Mouse (Mus musculus) forebrain, embryonic 16.5 days (tissue): ENCODE measurements at regions not wholly inside any gene's neighbourhood (a gene's known extent, or its start where the extent isn't known, plus 50 kb on each side); places are given as distances from the start of the nearest gene placed in this dataset.

Source experiments
- ATAC-seq: fragments of 200-750 bp; cut with Nextera tagmentation; 2 replicates; pipeline ENCODE4 v1.8.0; 2017; ENCODE audit warnings: mild to moderate bottlenecking, moderate library complexity
- H3K27ac ChIP-seq: fragments of 300-500 bp; sonication (generic); 2 replicates; pipeline ENCODE4 v1.5.1; 2014; ENCODE audit warnings: low read length, control low read depth
- H3K27me3 ChIP-seq: fragments of 300-500 bp; sonication (generic); replicated peaks from 2 replicates; pipeline ENCODE4 v1.6.1; 2014; ENCODE audit warnings: low read length; ENCODE audit not compliant: control insufficient read depth, insufficient read depth
- H3K36me3 ChIP-seq: fragments of 300-500 bp; sonication (generic); 2 replicates; pipeline ENCODE4 v1.6.1; 2014; ENCODE audit not compliant: control insufficient read depth, insufficient read depth
- H3K4me1 ChIP-seq: fragments of 300-500 bp; sonication (generic); replicated peaks from 2 replicates; pipeline ENCODE4 v1.6.1; 2014; ENCODE audit warnings: low read length; ENCODE audit not compliant: control insufficient read depth, insufficient read depth
- H3K4me2 ChIP-seq: fragments of 300-500 bp; sonication (generic); 2 replicates; pipeline ENCODE4 v1.6.1; 2014; ENCODE audit warnings: mild to moderate bottlenecking, low read length, control low read depth
- H3K4me3 ChIP-seq: fragments of 300-500 bp; sonication (generic); replicated peaks from 2 replicates; pipeline ENCODE4 v1.5.1; 2014; ENCODE audit warnings: mild to moderate bottlenecking, low read length, control low read depth
- H3K9ac ChIP-seq: fragments of 300-500 bp; sonication (generic); replicated peaks from 2 replicates; pipeline ENCODE4 v1.6.1; 2014; ENCODE audit warnings: low read depth, low read length, control low read depth
- H3K9me3 ChIP-seq: fragments of 300-500 bp; sonication (generic); 2 replicates; pipeline ENCODE4 v1.6.1; 2016; ENCODE audit warnings: low read length; ENCODE audit not compliant: control insufficient read depth
- WGBS: fragments of 180-500 bp; shearing (Covaris S2); extraction: QIAGEN DNeasy Blood & Tissue Kit; methylation state at CpG from one replicate; pipeline ENCODE4 v1.1.7; 2014; 5-methylcytosine and 5-hydroxymethylcytosine counted together

- ATAC-seq, result no peak
- Histone ChIP-seq H3K27ac (no peak overlapping the region), H3K9me3 (no peaks in the 10 kb centered on the region), H3K27me3 (no peaks in the 10 kb centered on the region), H3K4me2 (no peak overlapping the region), H3K4me1 (no peaks in the 10 kb centered on the region), H3K4me3 (no peak overlapping the region), H3K36me3 (no peaks in the 10 kb centered on the region), H3K9ac (no peak overlapping the region)
Observed at GRCm38 (mm10) chr7:93424717-93425116, 345.1 kb downstream of the Fam181b start.

- no peaks in the 10 kb centered on the region for H3K27me3 ChIP-seq
- no peaks in the 10 kb centered on the region for H3K36me3 ChIP-seq
- no peak overlapping the region for H3K4me3 ChIP-seq
- 0 out of 2 replicates have a peak, but pooled peaks cover 2% of the 10 kb centered on the region for H3K4me1 ChIP-seq
- H3K9ac ChIP-seq, result no peak overlapping the region
- no peaks in the 10 kb centered on the region for H3K9me3 ChIP-seq
- ATAC-seq, result peak; percentile 52; the same call in 1 of the 2 replicates
- H3K27ac ChIP-seq, result no peak overlapping the region
- no peak overlapping the region for H3K4me2 ChIP-seq
Observed at GRCm38 (mm10) chr7:93435034-93435433, 355.4 kb downstream of the Fam181b start.

DNA sequence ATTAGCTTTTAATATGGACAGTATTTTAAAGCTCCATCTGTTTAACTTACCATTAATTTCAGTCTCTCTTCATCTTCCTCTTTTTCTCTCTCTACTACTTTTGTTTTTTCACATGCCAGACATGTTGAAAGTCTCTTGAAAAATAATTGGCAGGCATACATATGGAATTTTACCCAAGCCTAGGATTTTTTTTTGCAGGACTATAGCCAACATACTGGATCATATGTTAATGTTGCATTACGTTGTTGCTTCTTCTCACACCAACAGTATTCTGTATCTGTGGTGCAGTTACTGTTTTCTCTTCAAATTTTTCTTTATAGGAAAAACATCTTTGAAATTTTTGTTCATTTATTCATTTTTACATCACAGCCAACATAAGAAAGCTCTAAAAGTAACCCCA, 374.4 kb downstream of the Fam181b start:
- Histone ChIP-seq H3K4me3 (no peak overlapping the region), H3K27ac (no peak overlapping the region), H3K27me3 (no peaks in the 10 kb centered on the region), H3K9me3 (no peaks in the 10 kb centered on the region), H3K4me2 (no peak overlapping the region), H3K36me3 (no peaks in the 10 kb centered on the region), H3K9ac (no peak overlapping the region), H3K4me1 (no peaks in the 10 kb centered on the region)
- ATAC-seq, result peak; percentile 63
- 58% methylated on average over 1 of the region's 1 CpGs for WGBS

- no peak overlapping the region for H3K4me3 ChIP-seq
- H3K9me3 ChIP-seq, result no peaks in the 10 kb centered on the region
- ATAC-seq, result no peak
- no peaks in the 10 kb centered on the region for H3K4me1 ChIP-seq
- H3K27ac ChIP-seq, result no peak overlapping the region
- H3K36me3 ChIP-seq, result no peaks in the 10 kb centered on the region
- H3K27me3 ChIP-seq, result no peaks in the 10 kb centered on the region
- H3K4me2 ChIP-seq, result no peak overlapping the region
- H3K9ac ChIP-seq, result no peak overlapping the region
Observed at GRCm38 (mm10) chr7:93463377-93463776, 383.7 kb downstream of the Fam181b start.

GRCm38 (mm10) chr7:93473371-93473770, 393.7 kb downstream of the Fam181b start:
- Histone ChIP-seq H3K27me3 (no peaks in the 10 kb centered on the region), H3K4me1 (no peaks in the 10 kb centered on the region), H3K4me2 (no peak overlapping the region), H3K9me3 (no peaks in the 10 kb centered on the region), H3K27ac (no peak overlapping the region), H3K9ac (no peak overlapping the region), H3K4me3 (no peak overlapping the region), H3K36me3 (no peaks in the 10 kb centered on the region)
- 26% methylated on average over 1 of the region's 1 CpGs for WGBS
- ATAC-seq, result no peak

DNA sequence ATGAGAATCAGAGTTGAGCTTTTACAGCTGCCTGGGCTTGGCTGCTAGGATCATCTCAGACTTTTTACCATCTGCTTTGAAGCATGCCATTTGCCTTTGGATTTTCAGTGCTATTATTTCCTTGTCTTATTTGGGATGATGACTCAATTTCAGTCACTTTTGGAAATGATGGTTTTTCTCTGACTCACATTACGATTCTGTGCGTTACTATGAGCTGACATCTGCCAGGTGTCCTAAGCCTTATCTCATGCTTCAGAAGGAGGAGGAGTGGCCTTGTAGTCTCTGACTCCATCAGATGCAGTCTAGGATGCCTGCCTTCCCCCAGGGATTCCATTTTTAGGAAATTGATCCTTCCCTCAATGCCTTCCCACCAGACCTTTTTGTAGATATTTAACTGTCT, 431.0 kb downstream of the Fam181b start:
- Histone ChIP-seq H3K4me1 (no peaks in the 10 kb centered on the region), H3K27ac (no peak overlapping the region), H3K4me3 (no peak overlapping the region), H3K9me3 (no peaks in the 10 kb centered on the region), H3K9ac (no peak overlapping the region), H3K4me2 (no peak overlapping the region), H3K27me3 (no peaks in the 10 kb centered on the region), H3K36me3 (no peaks in the 10 kb centered on the region)
- ATAC-seq, result no peak; the same call in 1 of the 2 replicates
- WGBS, result 73% methylated on average over 2 of the region's 2 CpGs

GRCm38 (mm10) chr7:93511237-93511636, 431.6 kb downstream of the Fam181b start:
- Histone ChIP-seq H3K27me3 (no peaks in the 10 kb centered on the region), H3K36me3 (no peaks in the 10 kb centered on the region), H3K9me3 (no peaks in the 10 kb centered on the region), H3K9ac (no peak overlapping the region), H3K27ac (no peak overlapping the region), H3K4me2 (no peak overlapping the region), H3K4me1 (no peaks in the 10 kb centered on the region), H3K4me3 (no peak overlapping the region)
- no peak for ATAC-seq
- 53% methylated on average over 1 of the region's 1 CpGs for WGBS

- Histone ChIP-seq H3K27me3 (no peaks in the 10 kb centered on the region), H3K36me3 (no peaks in the 10 kb centered on the region), H3K9me3 (no peaks in the 10 kb centered on the region), H3K4me3 (no peak overlapping the region), H3K9ac (no peak overlapping the region), H3K4me2 (no peak overlapping the region), H3K27ac (no peak overlapping the region), H3K4me1 (no peaks in the 10 kb centered on the region)
- WGBS, result 76% methylated on average over 3 of the region's 3 CpGs
- no peak for ATAC-seq
Observed at GRCm38 (mm10) chr7:93559131-93559530, 479.5 kb downstream of the Fam181b start.

DNA sequence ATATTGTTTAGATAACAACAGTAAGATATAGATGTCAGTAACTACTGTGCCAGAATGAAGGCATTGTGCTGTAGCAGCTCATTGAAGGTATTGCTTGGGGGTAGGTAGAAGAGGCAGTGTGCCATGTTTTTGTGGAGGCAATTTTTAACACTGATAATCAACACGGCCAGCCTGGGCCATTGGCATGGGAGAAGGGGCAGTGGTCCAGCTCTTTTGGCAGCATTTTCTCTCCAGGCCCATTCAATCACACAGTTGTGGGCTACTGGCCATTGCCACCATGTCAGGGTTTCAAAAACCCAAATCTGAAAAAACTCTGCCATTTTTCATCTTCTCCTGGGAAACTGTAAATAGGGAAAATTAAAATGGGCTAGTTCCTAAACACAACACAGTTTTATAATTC, 497.9 kb downstream of the Fam181b start:
- Histone ChIP-seq H3K4me2 (no peak overlapping the region), H3K36me3 (no peaks in the 10 kb centered on the region), H3K27me3 (no peaks in the 10 kb centered on the region), H3K4me3 (no peak overlapping the region), H3K9me3 (no peaks in the 10 kb centered on the region), H3K27ac (no peak overlapping the region), H3K4me1 (no peaks in the 10 kb centered on the region), H3K9ac (no peak overlapping the region)
- ATAC-seq, result peak; percentile 73
- 53% methylated on average over 1 of the region's 1 CpGs for WGBS

- H3K27me3 ChIP-seq, result no peaks in the 10 kb centered on the region
- no peak overlapping the region for H3K4me2 ChIP-seq
- no peaks in the 10 kb centered on the region for H3K4me1 ChIP-seq
- no peak for ATAC-seq
- no peaks in the 10 kb centered on the region for H3K36me3 ChIP-seq
- H3K9me3 ChIP-seq, result no peaks in the 10 kb centered on the region
- H3K27ac ChIP-seq, result no peak overlapping the region
- no peak overlapping the region for H3K4me3 ChIP-seq
- H3K9ac ChIP-seq, result no peak overlapping the region
Observed at GRCm38 (mm10) chr7:93587121-93587520, 507.5 kb downstream of the Fam181b start.
